Mouse (Mus musculus): Measurements from ENCODE around the gene Atp4a. TPM values are rescaled to one million over a fixed set of nuclear protein-coding genes. Genes with fewer than 3 reads are reported as not detected.

Gene Atp4a
- total and polyA plus RNA-seq, 2 experiments from 2014 or later = 4.2 to 5.3 TPM

- Histone ChIP-seq H3K9ac (replicated peaks; ENCODE audit: low read length) (no peak overlapping the region), H3K36me3 (ENCODE audit: insufficient read depth, low read length) (no peaks in the 10 kb centered on the region), H3K27me3 (ENCODE audit: insufficient read depth, low read length) (no peaks in the 10 kb centered on the region), H3K4me3 (ENCODE audit: low read length) (no peak overlapping the region), H3K9me3 (ENCODE audit: low read length) (no peaks in the 10 kb centered on the region), H3K4me2 (ENCODE audit: low read depth, low read length) (no peak overlapping the region), H3K27ac (no peak overlapping the region), H3K4me1 (ENCODE audit: insufficient read depth, low read length) (no peaks in the 10 kb centered on the region)
- DNase-seq (ENCODE audit: low spot score) (peak; percentile 10), ATAC-seq (no peak)
- no peak for TF ChIP-seq CTCF (IDR thresholded peaks at IDR 0.05; ENCODE audit: low read depth)
- 40% methylated on average over 4 of the region's 4 CpGs for WGBS
Observed at GRCm38 (mm10) chr7:30744022-30744598, 32.1 kb downstream of the Atp4a start.

GRCm38 (mm10) chr7:30747525-30748204, 35.7 kb downstream of the Atp4a start:
- Histone ChIP-seq H3K4me3 (ENCODE audit: low read length) (no peak overlapping the region), H3K4me1 (ENCODE audit: insufficient read depth, low read length) (no peaks in the 10 kb centered on the region), H3K9me3 (ENCODE audit: low read length) (no peaks in the 10 kb centered on the region), H3K27me3 (ENCODE audit: insufficient read depth, low read length) (no peaks in the 10 kb centered on the region), H3K27ac (no peak overlapping the region), H3K4me2 (ENCODE audit: low read depth, low read length) (no peak overlapping the region), H3K36me3 (ENCODE audit: insufficient read depth, low read length) (no peaks in the 10 kb centered on the region), H3K9ac (replicated peaks; ENCODE audit: low read length) (no peak overlapping the region)
- WGBS = 88% methylated on average over 7 of the region's 7 CpGs
- no peak for DNase-seq (ENCODE audit: low spot score)
- TF ChIP-seq CTCF (IDR thresholded peaks at IDR 0.05; ENCODE audit: low read depth) = no peak
- no peak for ATAC-seq

GRCm38 (mm10) chr7:30749824-30750606, 38.0 kb downstream of the Atp4a start:
- H3K9ac ChIP-seq (replicated peaks; ENCODE audit: low read length) = no peak overlapping the region
- no peak overlapping the region for H3K4me2 ChIP-seq (ENCODE audit: low read depth, low read length)
- no peak overlapping the region for H3K27ac ChIP-seq
- TF ChIP-seq CTCF (IDR thresholded peaks at IDR 0.05; ENCODE audit: low read depth) = no peak
- no peaks in the 10 kb centered on the region for H3K36me3 ChIP-seq (ENCODE audit: insufficient read depth, low read length)
- H3K27me3 ChIP-seq (ENCODE audit: insufficient read depth, low read length) = no peaks in the 10 kb centered on the region
- H3K4me1 ChIP-seq (ENCODE audit: insufficient read depth, low read length) = no peaks in the 10 kb centered on the region
- 92% methylated on average over 13 of the region's 13 CpGs for WGBS
- ATAC-seq = no peak
- H3K9me3 ChIP-seq (ENCODE audit: low read length) = no peaks in the 10 kb centered on the region
- no peak for DNase-seq (ENCODE audit: low spot score)
- H3K4me3 ChIP-seq (ENCODE audit: low read length) = no peak overlapping the region

GRCm38 (mm10) chr7:30751086-30751669, 39.2 kb downstream of the Atp4a start, which contains the start of gene Sbsn:
TSS of gene Sbsn (plus strand) at chr7:30751471.
- ATAC-seq (no peak), DNase-seq (ENCODE audit: low spot score) (no peak)
- 0 out of 2 replicates have a peak, but pooled peaks cover 2% of the 10 kb centered on the region for H3K36me3 ChIP-seq (ENCODE audit: insufficient read depth, low read length)

GRCm38 (mm10) chr7:30757001-30757400, 45.0 kb downstream of the Atp4a start:
- no peak for ATAC-seq
- no peak for DNase-seq (ENCODE audit: low spot score)
- no peak overlapping the region for H3K4me2 ChIP-seq (ENCODE audit: low read depth, low read length)
- no peak overlapping the region for H3K9ac ChIP-seq (replicated peaks; ENCODE audit: low read length)
- no peak for TF ChIP-seq CTCF (IDR thresholded peaks at IDR 0.05; ENCODE audit: low read depth)
- WGBS = 46% methylated on average over 2 of the region's 3 CpGs
- H3K27me3 ChIP-seq (ENCODE audit: insufficient read depth, low read length) = no peaks in the 10 kb centered on the region
- no peak overlapping the region for H3K27ac ChIP-seq
- H3K36me3 ChIP-seq (ENCODE audit: insufficient read depth, low read length) = 0 out of 2 replicates have a peak, but pooled peaks cover 8% of the 10 kb centered on the region
- no peak overlapping the region for H3K4me3 ChIP-seq (ENCODE audit: low read length)
- H3K9me3 ChIP-seq (ENCODE audit: low read length) = no peaks in the 10 kb centered on the region
- H3K4me1 ChIP-seq (ENCODE audit: insufficient read depth, low read length) = no peaks in the 10 kb centered on the region

More at GRCm38 (mm10) chr7:30751086-30751669, 39.2 kb downstream of the Atp4a start, which contains the start of gene Sbsn:
- Histone ChIP-seq H3K4me1 (ENCODE audit: insufficient read depth, low read length) (no peaks in the 10 kb centered on the region), H3K4me3 (ENCODE audit: low read length) (no peak within 1 kb of the TSS), H3K27me3 (ENCODE audit: insufficient read depth, low read length) (no peaks in the 10 kb centered on the region), H3K4me2 (ENCODE audit: low read depth, low read length) (no peak within 1 kb of the TSS), H3K9ac (replicated peaks; ENCODE audit: low read length) (no peak within 1 kb of the TSS), H3K9me3 (ENCODE audit: low read length) (no peaks in the 10 kb centered on the region), H3K27ac (no peak within 1 kb of the TSS)
- 70% methylated on average over 4 of the region's 5 CpGs for WGBS
- TF ChIP-seq CTCF (IDR thresholded peaks at IDR 0.05; ENCODE audit: low read depth) = no peak

- 0 out of 2 replicates have a peak, but pooled peaks cover 8% of the 10 kb centered on the region for H3K36me3 ChIP-seq (ENCODE audit: insufficient read depth, low read length)
- no peaks in the 10 kb centered on the region for H3K4me1 ChIP-seq (ENCODE audit: insufficient read depth, low read length)
- H3K9me3 ChIP-seq (ENCODE audit: low read length) = no peaks in the 10 kb centered on the region
- ATAC-seq = 0 out of 2 replicates have a peak, but pooled peaks have one; percentile 63
- no peak overlapping the region for H3K4me2 ChIP-seq (ENCODE audit: low read depth, low read length)
- no peaks in the 10 kb centered on the region for H3K27me3 ChIP-seq (ENCODE audit: insufficient read depth, low read length)
- TF ChIP-seq CTCF (IDR thresholded peaks at IDR 0.05; ENCODE audit: low read depth) = peak; percentile 63
- no peak overlapping the region for H3K9ac ChIP-seq (replicated peaks; ENCODE audit: low read length)
- no peak overlapping the region for H3K27ac ChIP-seq
- peak; percentile 65 for DNase-seq (ENCODE audit: low spot score)
- no peak overlapping the region for H3K4me3 ChIP-seq (ENCODE audit: low read length)
- 55% methylated on average over 4 of the region's 4 CpGs for WGBS
Observed at GRCm38 (mm10) chr7:30758853-30759252, 46.8 kb downstream of the Atp4a start.

All from hindbrain, postnatal 0 days (tissue).